Mouse (Mus musculus): Measurements from ENCODE around the gene Pogz.

- TF ChIP-seq CTCF (IDR thresholded peaks at IDR 0.05; ENCODE audit: low read depth, low read length) (no peak), GATA1 (IDR thresholded peaks at IDR 0.05; ENCODE audit: borderline replicate concordance, low read length) (no peak), GATA2 (IDR thresholded peaks at IDR 0.05; ENCODE audit: borderline replicate concordance, low read depth, low read length) (no peak)
Measured at GRCm38 (mm10) chr3:94824110-94824509, 13.3 kb upstream of the Pogz start.
